Comparison of ENCODE assay signal across 7 mouse cellular contexts in genomic region chr10:24961112-24961511, GRCm38 (mm10). TPM values are rescaled to one million over a fixed set of nuclear protein-coding genes. Genes with fewer than 3 reads are reported as not detected.
DNase-seq lines count a peak whose midpoint lies in the region.

No protein-coding gene starts in this region.

- DNase-seq in left cerebral cortex, postnatal 14 days (ENCODE audit: low spot score in 2 of 2), result peak; percentile 26 to 76
- DNase-seq in left cerebral cortex, postnatal 4 days, result no peak
- DNase-seq in Muller cell, postnatal 12 days (ENCODE audit: inconsistent ontology term), result peak; percentile 56
- peak; percentile 22 for DNase-seq in embryo, embryonic 9.5 days (ENCODE audit: extremely low spot score)
- DNase-seq in naive thymus-derived CD4-positive, alpha-beta T cell, adult 2 months (ENCODE audit: low read depth), result peak; percentile 27
- DNase-seq in frontal cortex, postnatal 10 days (ENCODE audit: low spot score in 2 of 2), result no peak
- no peak for DNase-seq in layer of hippocampus, adult 8-10 months (ENCODE audit: low spot score in 2 of 2)

- intact Hi-C loops in left cerebral cortex, postnatal 14 days (cut with DNase I), result loop anchor here (2.0 to 10.0 kb wide), 3 partner anchors 56 to 258 kb away; no protein-coding TSS in a partner anchor
- intact Hi-C loops in left cerebral cortex, postnatal 4 days (cut with DNase I), result loop anchor here (2.0 to 10.0 kb wide), 3 partner anchors 114 to 258 kb away; no protein-coding TSS in a partner anchor

RNA-seq across cellular contexts. Expression of gene Arg1, which starts 33.8 kb away (rescaled TPM):
- not detected for total RNA-seq in left cerebral cortex, postnatal 14 days (2021)
- total RNA-seq in left cerebral cortex, postnatal 4 days (2021), result not detected
- total RNA-seq in layer of hippocampus, adult 8-10 months (2022), result under 1 TPM in 2 of 4 experiments, not detected in 2; 0.21 to 0.23 TPM

Comparison
In these comparisons a context has a peak if more than half of its experiments do, and no peak if none do; other contexts are left out.
1. DNase-seq: peak in left cerebral cortex, postnatal 14 days (2 of 2), Muller cell, postnatal 12 days (single experiment), embryo, embryonic 9.5 days (single experiment) and naive thymus-derived CD4-positive, alpha-beta T cell, adult 2 months (single experiment); none in left cerebral cortex, postnatal 4 days (single experiment), frontal cortex, postnatal 10 days (0 of 2) and layer of hippocampus, adult 8-10 months (0 of 2).